11 mouse cellular contexts compared by ENCODE assay signal in the genomic region with DNA sequence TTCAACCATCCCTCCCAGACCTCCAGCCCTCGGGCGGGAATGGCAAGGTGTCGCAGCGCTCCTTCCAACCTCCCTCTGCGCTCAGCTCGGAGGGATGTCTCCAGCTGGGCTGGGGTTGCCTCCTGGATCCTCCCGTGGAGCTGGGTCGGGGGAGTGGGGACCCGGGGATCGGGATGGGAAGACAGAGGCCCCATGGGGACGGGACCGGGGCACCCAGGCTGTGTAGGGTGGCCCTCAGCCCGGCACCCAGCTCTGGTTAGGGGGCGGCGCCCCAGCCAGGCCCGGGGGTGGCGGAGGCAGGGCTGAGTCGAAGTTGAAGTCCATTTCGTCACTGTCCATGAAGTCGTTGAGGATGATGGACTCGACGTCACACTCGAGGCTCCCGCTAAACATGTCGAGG. TPM values are rescaled to one million over a fixed set of nuclear protein-coding genes. Genes with fewer than 3 reads are reported as not detected.
DNase-seq lines count a peak whose midpoint lies in the region; ATAC-seq and TF ChIP-seq lines count a peak whose summit lies in the region.
"Had no signal": no experiment of that assay in that cellular context is flagged by ENCODE, and none has a peak within 500 bp of the region (broad histone marks: within the 10 kb centered on the region; RNA-seq: fewer than 3 reads in every experiment).

No protein-coding gene starts in this region.

- no peaks in the 10 kb centered on the region for H3K9me3 ChIP-seq in kidney, postnatal 0 days (replicated peaks; ENCODE audit: low read length)
- no peaks in the 10 kb centered on the region for H3K9me3 ChIP-seq in forebrain, embryonic 11.5 days (ENCODE audit: control insufficient read depth, low read length)
- H3K9me3 ChIP-seq in intestine, postnatal 0 days (ENCODE audit: control insufficient read depth), result no peaks in the 10 kb centered on the region
- no peaks in the 10 kb centered on the region for H3K9me3 ChIP-seq in neural tube, embryonic 13.5 days

- no peak; the same call in 1 of the 2 replicates for ATAC-seq in kidney, postnatal 0 days (replicated peaks; ENCODE audit: low FRiP score, low read depth)
- ATAC-seq in forebrain, embryonic 11.5 days (replicated peaks; ENCODE audit: low FRiP score), result no peak
- no peak for ATAC-seq in intestine, postnatal 0 days
- ATAC-seq in neural tube, embryonic 13.5 days (ENCODE audit: low read depth), result no peak

- H3K27ac ChIP-seq in kidney, postnatal 0 days, result no peak overlapping the region
- no peak overlapping the region for H3K27ac ChIP-seq in forebrain, embryonic 11.5 days (ENCODE audit: low read depth, low read length)
- H3K27ac ChIP-seq in intestine, postnatal 0 days (ENCODE audit: low read depth, low read length), result no peak overlapping the region
- H3K27ac ChIP-seq in neural tube, embryonic 13.5 days (replicated peaks), result no peak overlapping the region

- WGBS in kidney, postnatal 0 days, result 7% methylated on average over 25 of the region's 25 CpGs
- 5% methylated on average over 25 of the region's 25 CpGs for WGBS in forebrain, embryonic 11.5 days
- 9% methylated on average over 25 of the region's 25 CpGs for WGBS in intestine, postnatal 0 days
- WGBS in neural tube, embryonic 13.5 days, result 8% methylated on average over 25 of the region's 25 CpGs

- H3K36me3 ChIP-seq in kidney, postnatal 0 days (ENCODE audit: insufficient read depth, low read length), result no peaks in the 10 kb centered on the region
- no peaks in the 10 kb centered on the region for H3K36me3 ChIP-seq in forebrain, embryonic 11.5 days (ENCODE audit: control insufficient read depth, insufficient read depth, low read length)
- no peaks in the 10 kb centered on the region for H3K36me3 ChIP-seq in intestine, postnatal 0 days (ENCODE audit: control insufficient read depth, insufficient read depth)
- H3K36me3 ChIP-seq in neural tube, embryonic 13.5 days, result no peaks in the 10 kb centered on the region; the same call in 1 of the 2 replicates
- H3K36me3 ChIP-seq: G1E had no signal

- H3K27me3 ChIP-seq in kidney, postnatal 0 days (ENCODE audit: insufficient read depth, low read length), result peaks cover 60% of the 10 kb centered on the region
- H3K27me3 ChIP-seq in forebrain, embryonic 11.5 days (ENCODE audit: control insufficient read depth, insufficient read depth, low read length), result peaks cover 72% of the 10 kb centered on the region
- H3K27me3 ChIP-seq in intestine, postnatal 0 days (replicated peaks; ENCODE audit: control insufficient read depth, insufficient read depth, low read length), result peaks cover 63% of the 10 kb centered on the region
- H3K27me3 ChIP-seq in neural tube, embryonic 13.5 days, result peaks cover 83% of the 10 kb centered on the region

- no peak for TF ChIP-seq CTCF in kidney, postnatal 0 days (IDR thresholded peaks at IDR 0.05; ENCODE audit: low read depth)
- TF ChIP-seq CTCF in intestine, postnatal 0 days (IDR thresholded peaks at IDR 0.05; ENCODE audit: low read depth), result no peak

- H3K4me1 ChIP-seq in kidney, postnatal 0 days (replicated peaks; ENCODE audit: insufficient read depth, low read length), result peaks cover 7% of the 10 kb centered on the region; the same call in 1 of the 2 replicates
- peaks cover 37% of the 10 kb centered on the region for H3K4me1 ChIP-seq in forebrain, embryonic 11.5 days (replicated peaks; ENCODE audit: control insufficient read depth, insufficient read depth, low read length)
- no peaks in the 10 kb centered on the region for H3K4me1 ChIP-seq in intestine, postnatal 0 days (replicated peaks; ENCODE audit: control insufficient read depth, insufficient read depth, low read length)
- peaks cover 74% of the 10 kb centered on the region for H3K4me1 ChIP-seq in neural tube, embryonic 13.5 days (replicated peaks)

- intact Hi-C loops in left cerebral cortex, postnatal 36 days (cut with DNase I), result no loop called here
- intact Hi-C loops in gastrocnemius, postnatal 14 days (cut with DNase I; ENCODE audit: low total_unique reads), result no loop called here

- no peak overlapping the region for H3K9ac ChIP-seq in kidney, postnatal 0 days (ENCODE audit: low read depth, low read length)
- H3K9ac ChIP-seq in forebrain, embryonic 11.5 days (ENCODE audit: low read length), result peak overlapping the region; percentile 41
- H3K9ac ChIP-seq in intestine, postnatal 0 days (ENCODE audit: low read depth, low read length), result 0 out of 2 replicates have a peak overlapping the region, but pooled peaks have one; percentile 7
- peak overlapping the region; percentile 62 for H3K9ac ChIP-seq in neural tube, embryonic 13.5 days

- peak overlapping the region; percentile 38 for H3K4me3 ChIP-seq in kidney, postnatal 0 days (replicated peaks; ENCODE audit: low read depth, low read length)
- H3K4me3 ChIP-seq in forebrain, embryonic 11.5 days (ENCODE audit: low read depth, low read length), result peak overlapping the region; percentile 32
- H3K4me3 ChIP-seq in intestine, postnatal 0 days (ENCODE audit: low read depth, low read length), result peak overlapping the region; percentile 36
- peak overlapping the region; percentile 36 for H3K4me3 ChIP-seq in neural tube, embryonic 13.5 days
- H3K4me3 ChIP-seq: erythroblast, embryonic 14.5 days had no signal

- peak overlapping the region; percentile 60 for H3K4me2 ChIP-seq in kidney, postnatal 0 days (ENCODE audit: low read length)
- peak overlapping the region; percentile 57; the same call in 1 of the 2 replicates for H3K4me2 ChIP-seq in forebrain, embryonic 11.5 days (ENCODE audit: low read depth, low read length, severe bottlenecking)
- peak overlapping the region; percentile 69 for H3K4me2 ChIP-seq in intestine, postnatal 0 days (replicated peaks; ENCODE audit: low read depth)
- H3K4me2 ChIP-seq in neural tube, embryonic 13.5 days, result peak overlapping the region; percentile 58

- DNase-seq in kidney, postnatal 0 days (ENCODE audit: low spot score), result no peak
- DNase-seq in kidney, postnatal 25 days, result no peak
- DNase-seq in forebrain, embryonic 11.5 days (ENCODE audit: low spot score), result peak; percentile 66
- no peak for DNase-seq in left cerebral cortex, postnatal 36 days (ENCODE audit: low spot score in 2 of 2)
- DNase-seq in frontal cortex, postnatal 36 days (ENCODE audit: low spot score in 2 of 2), result no peak
- no peak for DNase-seq in gastrocnemius, postnatal 14 days
- DNase-seq: spleen, adult 18-20 months had no signal

RNA-seq across cellular contexts. Expression of gene Foxo6, which starts 19.5 kb away (rescaled TPM):
- 0.11 TPM in 1 of 2 replicates, not detected in the other for polyA plus RNA-seq in kidney, postnatal 0 days (2015; fragmentation: Nextera tagmentation; extraction: Ambion mirVana)
- polyA plus RNA-seq in forebrain, embryonic 11.5 days (2014; fragmentation: Nextera tagmentation; extraction: Ambion mirVana), result 0.39 and 1.1 TPM in 2 replicates
- 0.17 and 0.20 TPM in 2 replicates for polyA plus RNA-seq in intestine, postnatal 0 days (2015; fragmentation: Nextera tagmentation; extraction: Ambion mirVana)
- 0.62 and 1.0 TPM in 2 replicates for polyA plus RNA-seq in neural tube, embryonic 13.5 days (2015; fragmentation: Nextera tagmentation; extraction: Ambion mirVana)
- 10 to 100 TPM; 12.4 to 15.8 TPM for total RNA-seq in left cerebral cortex, postnatal 36 days (2021)
- 10 to 100 TPM in 1 of 2 experiments, 1 to 10 TPM in 1; 6.7 to 11.6 TPM for total RNA-seq in gastrocnemius, postnatal 14 days (2021)
- total RNA-seq: G1E had no signal
- polyA plus RNA-seq: erythroblast, embryonic 14.5 days; G1E had no signal
